Mouse (Mus musculus) small intestine, adult 2 months (tissue): ENCODE measurements around the gene Utp18. TPM values are rescaled to one million over a fixed set of nuclear protein-coding genes. Genes with fewer than 3 reads are reported as not detected.

ENCODE experiments used
- H3K27ac ChIP-seq: fragments of 200-500 bp; 2 replicates; pipeline ENCODE4 v1.5.1; 2012; ENCODE audit warnings: low read depth, low read length, control low read depth, inconsistent platforms; ENCODE audit not compliant: insufficient read depth
- H3K27me3 ChIP-seq: fragments of 200-500 bp; 2 replicates; pipeline ENCODE4 v1.6.1; 2012; ENCODE audit warnings: mild to moderate bottlenecking, moderate library complexity, low read length, inconsistent platforms; ENCODE audit not compliant: control insufficient read depth, insufficient read depth
- H3K36me3 ChIP-seq: fragments of 200-500 bp; 2 replicates; pipeline ENCODE4 v1.6.1; 2012; ENCODE audit warnings: mild to moderate bottlenecking, low read length, control low read depth, inconsistent platforms; ENCODE audit not compliant: control insufficient read depth, insufficient read depth
- H3K4me1 ChIP-seq: fragments of 200-500 bp; 2 replicates; pipeline ENCODE4 v1.6.1; 2012; ENCODE audit warnings: low read length, inconsistent platforms, mixed read lengths; ENCODE audit not compliant: control insufficient read depth, insufficient read depth, insufficient read length
- H3K4me3 ChIP-seq: fragments of 200-500 bp; 2 replicates; pipeline ENCODE4 v1.5.1; 2012; ENCODE audit warnings: low read depth, mild to moderate bottlenecking, control low read depth, inconsistent platforms, low read length, moderate library complexity
- CTCF ChIP-seq: fragments of 200-500 bp; IDR thresholded peaks from 2 replicates; pipeline ENCODE4 v1.5.1; 2012; ENCODE audit warnings: low read depth, mild to moderate bottlenecking, control low read depth, inconsistent platforms, low read length, moderate library complexity, mixed read lengths; ENCODE audit not compliant: insufficient replicate concordance, insufficient read length; ENCODE audit errors: extremely low read depth
- POLR2A ChIP-seq: fragments of 200-500 bp; IDR thresholded peaks from 2 replicates; pipeline ENCODE4 v1.6.1; 2012; ENCODE audit warnings: low read depth, mild to moderate bottlenecking, control low read depth, inconsistent platforms, low read length, moderate library complexity
- WGBS: fragments of 180-500 bp; shearing (Covaris S2); methylation state at CpG from one replicate; pipeline ENCODE4 v1.1.7; 2018; 5-methylcytosine and 5-hydroxymethylcytosine counted together
- polyA plus RNA-seq: library from polyadenylated mRNA; depleted of rRNA; stranded (reverse); fragments of >200 nt; gene quantifications from 2 replicates; pipeline ENCODE4 v1.2.3, GENCODE M21; 2012; rRNA removed

Gene Utp18
- polyA plus RNA-seq, 1 experiment: 1.9 TPM

- no peak for TF ChIP-seq CTCF
- TF ChIP-seq POLR2A: no peak
- 79% methylated on average over 14 of the region's 14 CpGs for WGBS
- no peaks in the 10 kb centered on the region for H3K27me3 ChIP-seq
- no peak overlapping the region for H3K4me3 ChIP-seq
- no peaks in the 10 kb centered on the region for H3K36me3 ChIP-seq
- H3K27ac ChIP-seq: no peak overlapping the region
- no peaks in the 10 kb centered on the region for H3K4me1 ChIP-seq
Observed at GRCm38 (mm10) chr11:93828619-93829326, 56.8 kb downstream of the Utp18 start.

DNA sequence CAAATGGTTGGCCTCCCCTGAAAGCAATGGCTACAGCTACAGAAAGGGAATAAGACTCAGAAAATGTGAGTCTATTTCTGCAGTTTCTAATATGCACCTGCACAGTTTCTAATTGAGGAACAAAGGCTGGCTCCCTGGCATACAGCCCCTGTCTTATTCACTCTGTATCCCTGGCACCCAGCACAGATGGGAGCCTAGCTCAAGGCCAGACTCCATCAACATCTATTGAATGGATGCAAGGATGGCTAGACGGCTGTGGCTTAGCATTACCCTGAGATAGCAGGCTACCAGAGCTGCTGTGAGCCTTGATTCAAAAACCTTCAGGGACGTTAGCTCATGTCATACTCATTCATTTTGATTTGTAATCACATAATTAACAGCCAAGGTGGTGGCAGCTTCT, 63.3 kb downstream of the Utp18 start:
- H3K4me3 ChIP-seq: no peak overlapping the region
- WGBS: 74% methylated on average over 2 of the region's 2 CpGs
- no peak overlapping the region for H3K27ac ChIP-seq
- H3K27me3 ChIP-seq: no peaks in the 10 kb centered on the region
- H3K4me1 ChIP-seq: no peaks in the 10 kb centered on the region
- no peaks in the 10 kb centered on the region for H3K36me3 ChIP-seq
- TF ChIP-seq CTCF (no peak), POLR2A (no peak)

DNA sequence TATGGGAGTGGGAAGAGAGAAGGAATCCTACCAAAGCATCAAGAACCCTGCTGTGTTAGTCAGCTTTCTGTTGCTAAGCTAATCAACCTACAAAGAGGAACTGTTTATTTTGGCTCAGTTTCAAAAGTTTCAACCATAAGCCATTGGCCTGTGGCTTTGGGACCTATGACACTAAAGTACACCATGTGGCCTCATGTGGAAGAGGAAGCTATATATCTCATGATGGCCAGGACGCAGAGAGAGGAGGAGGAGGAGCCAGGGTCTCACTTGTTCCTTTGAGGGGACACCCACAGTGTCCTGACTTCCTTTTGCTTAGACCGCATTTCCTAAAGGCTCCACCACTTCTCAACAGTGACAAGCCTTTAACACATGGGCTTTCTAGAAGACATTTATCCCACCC, 64.0 kb downstream of the Utp18 start:
- no peak overlapping the region for H3K27ac ChIP-seq
- TF ChIP-seq CTCF (no peak), POLR2A (no peak)

GRCm38 (mm10) chr11:93817966-93818738, 67.4 kb downstream of the Utp18 start:
- H3K4me3 ChIP-seq: no peak overlapping the region
- H3K36me3 ChIP-seq: no peaks in the 10 kb centered on the region
- H3K27ac ChIP-seq: no peak overlapping the region
- no peaks in the 10 kb centered on the region for H3K27me3 ChIP-seq
- no peak for TF ChIP-seq CTCF
- no peak for TF ChIP-seq POLR2A
- no peaks in the 10 kb centered on the region for H3K4me1 ChIP-seq
- 46% methylated on average over 15 of the region's 15 CpGs for WGBS

More for the DNA sequence above, 64.0 kb downstream of the Utp18 start:
- Histone ChIP-seq H3K4me1 (no peaks in the 10 kb centered on the region), H3K27me3 (no peaks in the 10 kb centered on the region), H3K36me3 (no peaks in the 10 kb centered on the region), H3K4me3 (no peak overlapping the region)
- 29% methylated on average over 2 of the region's 2 CpGs for WGBS

DNA sequence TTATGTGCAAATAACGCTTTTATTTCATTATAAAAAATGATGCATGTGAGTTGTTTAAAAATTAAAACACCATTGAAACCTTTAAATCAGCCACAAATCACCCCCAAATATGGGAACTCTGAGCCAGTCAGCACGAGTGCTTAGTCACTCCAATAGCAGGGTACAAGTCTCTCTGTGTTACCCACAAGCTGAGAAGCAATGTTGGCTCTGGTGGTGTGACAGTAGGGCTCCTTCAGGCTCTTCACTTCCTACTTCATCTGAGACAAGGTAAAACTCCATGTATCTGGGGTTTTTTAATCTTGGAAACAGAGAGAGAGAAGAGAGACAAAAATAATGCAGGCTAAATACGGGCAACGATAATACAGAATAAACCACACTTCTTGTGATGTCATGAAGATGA, 72.6 kb downstream of the Utp18 start:
- Histone ChIP-seq H3K4me1 (no peaks in the 10 kb centered on the region), H3K36me3 (no peaks in the 10 kb centered on the region), H3K27me3 (no peaks in the 10 kb centered on the region), H3K4me3 (no peak overlapping the region), H3K27ac (no peak overlapping the region)
- TF ChIP-seq POLR2A (no peak), CTCF (no peak)
- WGBS: 75% methylated on average over 4 of the region's 4 CpGs

- no peaks in the 10 kb centered on the region for H3K4me1 ChIP-seq
- no peaks in the 10 kb centered on the region for H3K27me3 ChIP-seq
- TF ChIP-seq POLR2A: no peak
- peak; percentile 42; the same call in 1 of the 2 replicates for TF ChIP-seq CTCF
- H3K4me3 ChIP-seq: no peak overlapping the region
- H3K27ac ChIP-seq: no peak overlapping the region
- 28% methylated on average over 11 of the region's 11 CpGs for WGBS
- no peaks in the 10 kb centered on the region for H3K36me3 ChIP-seq
Observed at GRCm38 (mm10) chr11:93812125-93812868, 73.3 kb downstream of the Utp18 start.

Other genes with a start within 250 kb of the Utp18 start
- 0.55 and 0.91 TPM in 2 replicates for gene Mbtd1, start 86 bp upstream of the Utp18 start, polyA plus RNA-seq
- 104 and 114 TPM in 2 replicates for gene Nme2, start 70.5 kb upstream of the Utp18 start, polyA plus RNA-seq
- gene Gm20390, start 82.5 kb upstream of the Utp18 start, polyA plus RNA-seq: 6.9 and 8.5 TPM in 2 replicates
- gene Nme1, start 82.8 kb upstream of the Utp18 start, polyA plus RNA-seq: 43.7 and 50.1 TPM in 2 replicates
- gene Spag9, start 110.3 kb upstream of the Utp18 start, polyA plus RNA-seq: 20.5 and 32.4 TPM in 2 replicates